Mouse (Mus musculus) liver, postnatal 0 days (tissue): ENCODE results near the gene Gm2115. TPM values are rescaled to one million over a fixed set of nuclear protein-coding genes. Genes with fewer than 3 reads are reported as not detected.
A peak's percentile ranks its signal among the peaks of the same experiment; 100 is the strongest.

ENCODE experiments used
- ATAC-seq: fragments of 200-750 bp; cut with Nextera tagmentation; 2 replicates; pipeline ENCODE4 v1.8.0; 2017; ENCODE audit warnings: mild to moderate bottlenecking, moderate library complexity
- DNase-seq: peaks from one replicate; pipeline ENCODE4 v3.0.0-alpha.2; 2016
- H3K27ac ChIP-seq: fragments of 300-500 bp; sonication (generic); 2 replicates; pipeline ENCODE4 v1.5.1; 2014; ENCODE audit warnings: antibody characterized with exemption, moderate library complexity, mild to moderate bottlenecking, low read depth
- H3K27me3 ChIP-seq: fragments of 300-500 bp; sonication (generic); 2 replicates; pipeline ENCODE4 v1.6.1; 2014; ENCODE audit warnings: low read length, control low read depth, mixed read lengths; ENCODE audit not compliant: insufficient read depth
- H3K36me3 ChIP-seq: fragments of 300-500 bp; sonication (generic); replicated peaks from 2 replicates; pipeline ENCODE4 v1.6.1; 2014; ENCODE audit warnings: mild to moderate bottlenecking, control low read depth, low read length, moderate library complexity, mixed read lengths; ENCODE audit not compliant: insufficient read depth
- H3K4me1 ChIP-seq: fragments of 300-500 bp; sonication (generic); 2 replicates; pipeline ENCODE4 v1.6.1; 2014; ENCODE audit warnings: antibody characterized with exemption, mild to moderate bottlenecking, control low read depth; ENCODE audit not compliant: insufficient read depth
- H3K4me2 ChIP-seq: fragments of 300-500 bp; sonication (generic); 2 replicates; pipeline ENCODE4 v1.6.1; 2014; ENCODE audit warnings: low read depth, mild to moderate bottlenecking, low read length, moderate library complexity, mixed read lengths
- H3K4me3 ChIP-seq: fragments of 300-500 bp; sonication (generic); 2 replicates; pipeline ENCODE4 v1.5.1; 2014; ENCODE audit warnings: low read depth, low read length
- H3K9ac ChIP-seq: fragments of 300-500 bp; sonication (generic); replicated peaks from 2 replicates; pipeline ENCODE4 v1.6.1; 2014; ENCODE audit warnings: mild to moderate bottlenecking, moderate library complexity
- H3K9me3 ChIP-seq: fragments of 300-500 bp; sonication (generic); 2 replicates; pipeline ENCODE4 v1.6.1; 2016; ENCODE audit warnings: mild to moderate bottlenecking, control low read depth, low read length, mixed read lengths
- CTCF ChIP-seq: sonication (generic); IDR thresholded peaks from 2 replicates; pipeline ENCODE4 v1.5.1; 2016; ENCODE audit warnings: antibody characterized with exemption, low read depth
- EP300 ChIP-seq: IDR thresholded peaks from 2 replicates; pipeline ENCODE4 v1.6.1; 2016; ENCODE audit warnings: antibody characterized with exemption, low read depth, mild to moderate bottlenecking
- WGBS: fragments of 180-500 bp; shearing (Covaris S2); extraction: QIAGEN DNeasy Blood & Tissue Kit; methylation state at CpG from one replicate; pipeline ENCODE4 v1.1.7; 2014; ENCODE audit not compliant: insufficient replicate concordance; 5-methylcytosine and 5-hydroxymethylcytosine counted together
- polyA plus RNA-seq: library from polyadenylated mRNA; unstranded; fragments of >200 nt; fragmentation: Nextera tagmentation; extraction: Ambion mirVana; gene quantifications from 2 replicates; pipeline ENCODE4 v1.2.1, GENCODE M21; 2015

The Gm2115 gene
- polyA plus RNA-seq = 0.04 and 0.23 TPM in 2 replicates

- 4% methylated on average over 52 of the region's 52 CpGs for WGBS
- H3K36me3 ChIP-seq = no peaks in the 10 kb centered on the region
- H3K4me3 ChIP-seq = no peak within 1 kb of the TSS
- TF ChIP-seq CTCF (no peak), EP300 (no peak)
- ATAC-seq (no peak), DNase-seq (peak; percentile 15)
- no peaks in the 10 kb centered on the region for H3K9me3 ChIP-seq
- H3K4me2 ChIP-seq = no peak within 1 kb of the TSS
- H3K27ac ChIP-seq = no peak within 1 kb of the TSS
- H3K4me1 ChIP-seq = no peaks in the 10 kb centered on the region
- no peak within 1 kb of the TSS for H3K9ac ChIP-seq
- H3K27me3 ChIP-seq = peaks cover 30% of the 10 kb centered on the region
Observed at GRCm38 (mm10) chr7:84528796-84529533, at the start of gene Gm2115. Gene Gm2115, plus strand, starts transcription at chr7:84528954.

GRCm38 (mm10) chr7:84483447-84484407, 45.0 kb upstream of the Gm2115 start:
- DNase-seq (no peak), ATAC-seq (no peak)
- Histone ChIP-seq H3K27ac (no peak overlapping the region), H3K4me1 (no peaks in the 10 kb centered on the region), H3K4me3 (no peak overlapping the region), H3K4me2 (no peak overlapping the region), H3K27me3 (no peaks in the 10 kb centered on the region), H3K36me3 (no peaks in the 10 kb centered on the region), H3K9me3 (no peaks in the 10 kb centered on the region), H3K9ac (no peak overlapping the region)
- TF ChIP-seq EP300 (no peak), CTCF (no peak)
- 56% methylated on average over 3 of the region's 3 CpGs for WGBS

GRCm38 (mm10) chr7:84486485-84486884, 42.3 kb upstream of the Gm2115 start:
- no peaks in the 10 kb centered on the region for H3K36me3 ChIP-seq
- no peaks in the 10 kb centered on the region for H3K4me1 ChIP-seq
- H3K9me3 ChIP-seq = no peaks in the 10 kb centered on the region
- DNase-seq (no peak), ATAC-seq (no peak)
- no peak for TF ChIP-seq EP300
- no peaks in the 10 kb centered on the region for H3K27me3 ChIP-seq
- H3K9ac ChIP-seq = no peak overlapping the region
- no peak overlapping the region for H3K4me2 ChIP-seq
- WGBS = 78% methylated on average over 2 of the region's 2 CpGs
- no peak overlapping the region for H3K27ac ChIP-seq
- no peak overlapping the region for H3K4me3 ChIP-seq

- Histone ChIP-seq H3K4me1 (no peaks in the 10 kb centered on the region), H3K36me3 (no peaks in the 10 kb centered on the region), H3K27ac (no peak overlapping the region), H3K4me2 (no peak overlapping the region), H3K9ac (no peak overlapping the region), H3K9me3 (no peaks in the 10 kb centered on the region), H3K27me3 (no peaks in the 10 kb centered on the region), H3K4me3 (no peak overlapping the region)
- TF ChIP-seq CTCF = no peak
- no peak for TF ChIP-seq EP300
- 77% methylated on average over 1 of the region's 1 CpGs for WGBS
- ATAC-seq (no peak), DNase-seq (no peak)
Observed at GRCm38 (mm10) chr7:84503163-84503562, 25.6 kb upstream of the Gm2115 start.

- Histone ChIP-seq H3K4me2 (no peak overlapping the region), H3K9ac (no peak overlapping the region), H3K4me3 (no peak overlapping the region), H3K27me3 (no peaks in the 10 kb centered on the region), H3K9me3 (no peaks in the 10 kb centered on the region), H3K27ac (no peak overlapping the region), H3K4me1 (no peaks in the 10 kb centered on the region), H3K36me3 (no peaks in the 10 kb centered on the region)
- ATAC-seq = no peak
- TF ChIP-seq EP300 (no peak), CTCF (no peak)
- no peak for DNase-seq
Observed at GRCm38 (mm10) chr7:84518533-84519198, 10.1 kb upstream of the Gm2115 start.

GRCm38 (mm10) chr7:84521329-84521728, 7.4 kb upstream of the Gm2115 start:
- no peak overlapping the region for H3K4me2 ChIP-seq
- H3K27ac ChIP-seq = no peak overlapping the region
- H3K9ac ChIP-seq = no peak overlapping the region
- no peaks in the 10 kb centered on the region for H3K36me3 ChIP-seq
- no peak overlapping the region for H3K4me3 ChIP-seq
- no peaks in the 10 kb centered on the region for H3K9me3 ChIP-seq
- no peaks in the 10 kb centered on the region for H3K4me1 ChIP-seq
- TF ChIP-seq CTCF = no peak
- TF ChIP-seq EP300 = no peak
- no peaks in the 10 kb centered on the region for H3K27me3 ChIP-seq
- 57% methylated on average over 1 of the region's 1 CpGs for WGBS
- ATAC-seq (no peak), DNase-seq (no peak)
